Mouse (Mus musculus): ENCODE data around the gene Csad.

- no peak for TF ChIP-seq GATA1 (IDR thresholded peaks at IDR 0.05; ENCODE audit: low read length)
- TF ChIP-seq TAL1 (IDR thresholded peaks at IDR 0.05; ENCODE audit: low read length), result no peak
These were observed 36.9 kb downstream of the Csad start for GRCm38 (mm10) chr15:102167620-102168021.
